In genomic region chr7:13046084-13046483, GRCm38 (mm10) we compare ENCODE assay signal across 8 mouse cellular contexts. TPM values are rescaled to one million over a fixed set of nuclear protein-coding genes. Genes with fewer than 3 reads are reported as not detected.
DNase-seq lines count a peak whose midpoint lies in the region; ATAC-seq lines count a peak whose summit lies in the region.

No protein-coding gene starts in this region.

- peaks cover 15% of the 10 kb centered on the region for H3K4me1 ChIP-seq in heart, embryonic 15.5 days (replicated peaks)
- 0 out of 2 replicates have a peak, but pooled peaks cover 12% of the 10 kb centered on the region for H3K4me1 ChIP-seq in stomach, embryonic 14.5 days (ENCODE audit: control insufficient read depth, insufficient read depth, low read length)

- H3K9ac ChIP-seq in heart, embryonic 15.5 days: 0 out of 2 replicates have a peak overlapping the region, but pooled peaks have one; percentile 10
- no peak overlapping the region for H3K9ac ChIP-seq in stomach, embryonic 14.5 days (replicated peaks; ENCODE audit: low read depth, low read length)

- no peak overlapping the region for H3K4me3 ChIP-seq in heart, embryonic 15.5 days
- no peak overlapping the region for H3K4me3 ChIP-seq in stomach, embryonic 14.5 days (ENCODE audit: low read depth, low read length)

- H3K36me3 ChIP-seq in heart, embryonic 15.5 days: no peaks in the 10 kb centered on the region
- H3K36me3 ChIP-seq in stomach, embryonic 14.5 days (ENCODE audit: control insufficient read depth, insufficient read depth, low read length): no peaks in the 10 kb centered on the region

- peaks cover 44% of the 10 kb centered on the region for H3K27me3 ChIP-seq in heart, embryonic 15.5 days
- H3K27me3 ChIP-seq in stomach, embryonic 14.5 days (ENCODE audit: control insufficient read depth, insufficient read depth, low read length): peaks cover 20% of the 10 kb centered on the region

- ATAC-seq in heart, embryonic 15.5 days (replicated peaks; ENCODE audit: insufficient number of reproducible peaks, insufficient read depth, low FRiP score, low read depth): no peak
- peak; percentile 83 for ATAC-seq in megakaryocyte-erythroid progenitor cell, adult 5-6 weeks (replicated peaks; ENCODE audit: low FRiP score, low TSS enrichment, poor library complexity, severe bottlenecking)
- peak; percentile 46; the same call in 1 of the 2 replicates for ATAC-seq in stomach, embryonic 14.5 days (ENCODE audit: insufficient number of reproducible peaks, insufficient read depth, low FRiP score, low read depth)

- peak; percentile 87 for DNase-seq in CD4-positive, CD25-positive, alpha-beta regulatory T cell, adult 2 months (ENCODE audit: low read depth, low spot score)
- DNase-seq in MEL-GATA-1-ER (ENCODE audit: extremely low read depth, low read depth): peak; percentile 54
- DNase-seq in cerebellum, postnatal 14 days: peak; percentile 65 to 71
- peak; percentile 82 to 84 for DNase-seq in kidney, postnatal 36 days
- DNase-seq in layer of hippocampus, adult 9-10 months (ENCODE audit: low spot score): no peak

- no peaks in the 10 kb centered on the region for H3K9me3 ChIP-seq in heart, embryonic 15.5 days (replicated peaks)
- no peaks in the 10 kb centered on the region for H3K9me3 ChIP-seq in stomach, embryonic 14.5 days (ENCODE audit: control insufficient read depth, low read depth, low read length)

- no peak overlapping the region for H3K4me2 ChIP-seq in heart, embryonic 15.5 days
- H3K4me2 ChIP-seq in stomach, embryonic 14.5 days (replicated peaks; ENCODE audit: low read depth, low read length): no peak overlapping the region

- WGBS in heart, embryonic 15.5 days: 4% methylated on average over 2 of the region's 2 CpGs
- 3% methylated on average over 2 of the region's 2 CpGs for WGBS in stomach, embryonic 14.5 days

- no peak overlapping the region for H3K27ac ChIP-seq in heart, embryonic 15.5 days
- no peak overlapping the region for H3K27ac ChIP-seq in stomach, embryonic 14.5 days (ENCODE audit: low read length)

RNA-seq across cellular contexts. Expression of gene Ube2m, which starts 8.0 kb away (rescaled TPM):
- 107 and 130 TPM in 2 replicates for polyA plus RNA-seq in heart, embryonic 15.5 days (2015; fragmentation: Nextera tagmentation; extraction: Ambion mirVana)
- 222 and 267 TPM in 2 replicates for total RNA-seq in megakaryocyte-erythroid progenitor cell, adult 5-6 weeks (2014; fragmentation: Nextera tagmentation)
- total RNA-seq in megakaryocyte-erythroid progenitor cell, adult 5-6 weeks (2017): 106 and 110 TPM in 2 replicates
- polyA plus RNA-seq in stomach, embryonic 14.5 days (2014; fragmentation: Nextera tagmentation; extraction: Ambion mirVana): 56.6 and 59.6 TPM in 2 replicates

RNA-seq across cellular contexts. Expression of gene Mzf1, which starts 8.5 kb away (rescaled TPM):
- 1.5 and 2.1 TPM in 2 replicates for polyA plus RNA-seq in heart, embryonic 15.5 days (2015; fragmentation: Nextera tagmentation; extraction: Ambion mirVana)
- 0.62 and 3.9 TPM in 2 replicates for total RNA-seq in megakaryocyte-erythroid progenitor cell, adult 5-6 weeks (2014; fragmentation: Nextera tagmentation)
- total RNA-seq in megakaryocyte-erythroid progenitor cell, adult 5-6 weeks (2017): 0.47 and 1.3 TPM in 2 replicates
- polyA plus RNA-seq in stomach, embryonic 14.5 days (2014; fragmentation: Nextera tagmentation; extraction: Ambion mirVana): 3.1 and 3.4 TPM in 2 replicates

RNA-seq across cellular contexts. Expression of gene Chmp2a, which starts 11.5 kb away (rescaled TPM):
- 129 and 133 TPM in 2 replicates for polyA plus RNA-seq in heart, embryonic 15.5 days (2015; fragmentation: Nextera tagmentation; extraction: Ambion mirVana)
- total RNA-seq in megakaryocyte-erythroid progenitor cell, adult 5-6 weeks (2014; fragmentation: Nextera tagmentation): 159 and 192 TPM in 2 replicates
- 142 and 150 TPM in 2 replicates for total RNA-seq in megakaryocyte-erythroid progenitor cell, adult 5-6 weeks (2017)
- polyA plus RNA-seq in stomach, embryonic 14.5 days (2014; fragmentation: Nextera tagmentation; extraction: Ambion mirVana): 150 and 157 TPM in 2 replicates

RNA-seq across cellular contexts. Expression of gene Zbtb45, which starts 36.2 kb away (rescaled TPM):
- polyA plus RNA-seq in heart, embryonic 15.5 days (2015; fragmentation: Nextera tagmentation; extraction: Ambion mirVana): 12.2 and 18.0 TPM in 2 replicates
- 14.0 and 30.8 TPM in 2 replicates for total RNA-seq in megakaryocyte-erythroid progenitor cell, adult 5-6 weeks (2014; fragmentation: Nextera tagmentation)
- total RNA-seq in megakaryocyte-erythroid progenitor cell, adult 5-6 weeks (2017): 5.1 and 9.2 TPM in 2 replicates
- 21.3 and 21.8 TPM in 2 replicates for polyA plus RNA-seq in stomach, embryonic 14.5 days (2014; fragmentation: Nextera tagmentation; extraction: Ambion mirVana)

RNA-seq across cellular contexts. Expression of gene Trim28, which starts 47.2 kb away (rescaled TPM):
- 116 and 173 TPM in 2 replicates for polyA plus RNA-seq in heart, embryonic 15.5 days (2015; fragmentation: Nextera tagmentation; extraction: Ambion mirVana)
- 654 and 831 TPM in 2 replicates for total RNA-seq in megakaryocyte-erythroid progenitor cell, adult 5-6 weeks (2014; fragmentation: Nextera tagmentation)
- 556 and 566 TPM in 2 replicates for total RNA-seq in megakaryocyte-erythroid progenitor cell, adult 5-6 weeks (2017)
- polyA plus RNA-seq in stomach, embryonic 14.5 days (2014; fragmentation: Nextera tagmentation; extraction: Ambion mirVana): 386 and 397 TPM in 2 replicates
